Mouse (Mus musculus) brain, embryonic 14.5 days (tissue): ENCODE measurements around the gene Zbtb34. TPM values are rescaled to one million over a fixed set of nuclear protein-coding genes. Genes with fewer than 3 reads are reported as not detected.

ENCODE experiments used
- DNase-seq: peaks from one replicate; pipeline ENCODE4 v3.0.0-alpha.2; 2011; ENCODE audit warnings: low read depth
- CTCF ChIP-seq: fragments of 200-500 bp; IDR thresholded peaks from 2 replicates; pipeline ENCODE4 v1.5.1; 2012; ENCODE audit warnings: inconsistent platforms, mild to moderate bottlenecking, moderate library complexity, borderline replicate concordance; ENCODE audit not compliant: insufficient read depth, insufficient read length; ENCODE audit errors: extremely low read depth
- POLR2A ChIP-seq: fragments of 200-500 bp; IDR thresholded peaks from 2 replicates; pipeline ENCODE4 v1.6.1; 2012; ENCODE audit warnings: mild to moderate bottlenecking, inconsistent platforms, borderline replicate concordance; ENCODE audit not compliant: poor library complexity, insufficient read depth, insufficient read length, severe bottlenecking; ENCODE audit errors: extremely low read depth
- polyA plus RNA-seq: library from polyadenylated mRNA; depleted of rRNA; stranded (reverse); fragments of >200 nt; gene quantifications from 2 replicates; pipeline ENCODE4 v1.2.3, GENCODE M21; 2012

Zbtb34 gene
- polyA plus RNA-seq, 1 experiment, result 30.8 TPM

DNA sequence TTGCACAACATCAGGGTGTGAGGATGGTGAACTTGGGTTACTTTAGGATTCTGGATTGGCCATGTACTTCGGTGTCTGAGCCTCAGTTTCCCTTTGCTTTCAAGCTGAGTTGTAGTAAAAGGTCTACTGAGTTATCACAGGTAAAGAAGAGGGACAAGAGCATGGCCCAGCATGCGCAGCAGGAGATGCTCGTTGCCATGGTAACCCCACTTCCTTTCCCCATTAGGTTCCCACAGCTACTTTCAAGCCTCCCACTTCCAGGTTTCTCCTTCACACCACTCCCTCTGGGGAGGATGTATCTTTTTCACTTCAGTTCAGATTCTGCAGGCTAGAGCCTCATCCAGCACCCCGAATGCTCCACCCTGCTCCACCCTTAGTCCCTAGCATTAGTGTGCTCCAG, 9.8 kb upstream of the Zbtb34 start:
- TF ChIP-seq CTCF, result no peak
- no peak for TF ChIP-seq POLR2A
- peak; percentile 76 for DNase-seq

- TF ChIP-seq POLR2A (no peak), CTCF (no peak)
- no peak for DNase-seq
Observed at GRCm38 (mm10) chr2:33439980-33440670, 9.0 kb upstream of the Zbtb34 start.

DNA sequence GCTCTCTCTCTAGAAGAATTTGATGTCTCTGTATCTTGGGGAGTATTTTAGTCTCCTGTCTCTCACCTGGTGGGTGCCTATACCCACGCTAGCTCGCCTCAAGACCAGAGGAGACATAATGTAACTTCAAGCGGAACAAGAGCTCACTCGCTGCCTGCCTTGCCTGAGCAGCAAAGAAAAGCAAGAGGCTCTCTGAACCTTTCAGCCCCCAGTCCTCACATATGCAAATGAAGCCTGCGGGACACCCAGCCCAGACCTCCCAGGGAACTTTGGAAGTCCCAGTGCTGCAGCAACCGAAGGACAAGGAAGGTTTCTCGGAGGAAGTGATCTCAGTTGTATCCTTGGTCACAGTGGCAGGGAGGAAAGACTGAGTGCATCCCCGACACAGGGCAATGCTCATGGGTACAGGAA, 8.4 kb upstream of the Zbtb34 start:
- peak; percentile 41 for DNase-seq
- TF ChIP-seq CTCF (no peak), POLR2A (no peak)

DNA sequence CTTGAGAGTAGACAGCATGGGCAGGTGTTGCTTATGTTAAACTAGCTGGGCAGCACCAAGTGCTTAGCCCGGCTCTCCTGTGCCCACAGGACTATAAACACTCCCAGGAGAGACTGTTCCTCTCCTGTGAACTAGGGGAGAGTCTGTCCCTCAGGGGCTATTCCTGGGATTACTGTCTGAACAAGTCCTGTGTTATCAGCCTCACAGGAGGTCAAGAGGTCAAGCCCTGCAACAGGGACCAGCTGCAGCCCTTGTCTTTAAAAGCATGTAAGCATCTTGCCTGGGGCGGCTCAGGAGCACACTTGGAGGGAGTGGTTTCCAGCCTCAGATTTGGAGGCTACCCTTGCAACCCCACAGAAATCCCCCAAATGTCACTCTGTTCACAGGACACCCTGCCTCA, 7.3 kb upstream of the Zbtb34 start:
- DNase-seq, result no peak
- TF ChIP-seq CTCF, result no peak
- TF ChIP-seq POLR2A, result no peak

GRCm38 (mm10) chr2:33437184-33437583, 6.1 kb upstream of the Zbtb34 start:
- TF ChIP-seq POLR2A, result no peak
- no peak for TF ChIP-seq CTCF
- no peak for DNase-seq

GRCm38 (mm10) chr2:33436035-33436580, 5.0 kb upstream of the Zbtb34 start:
- peak; percentile 62 for DNase-seq
- no peak for TF ChIP-seq CTCF
- no peak for TF ChIP-seq POLR2A

GRCm38 (mm10) chr2:33435036-33435650, 4.0 kb upstream of the Zbtb34 start:
- DNase-seq, result peak; percentile 47
- no peak for TF ChIP-seq POLR2A

- DNase-seq, result peak; percentile 75
- peak; percentile 60; the same call in 1 of the 2 replicates for TF ChIP-seq CTCF
- no peak for TF ChIP-seq POLR2A
Observed at GRCm38 (mm10) chr2:33432877-33433276, 1.8 kb upstream of the Zbtb34 start.

DNA sequence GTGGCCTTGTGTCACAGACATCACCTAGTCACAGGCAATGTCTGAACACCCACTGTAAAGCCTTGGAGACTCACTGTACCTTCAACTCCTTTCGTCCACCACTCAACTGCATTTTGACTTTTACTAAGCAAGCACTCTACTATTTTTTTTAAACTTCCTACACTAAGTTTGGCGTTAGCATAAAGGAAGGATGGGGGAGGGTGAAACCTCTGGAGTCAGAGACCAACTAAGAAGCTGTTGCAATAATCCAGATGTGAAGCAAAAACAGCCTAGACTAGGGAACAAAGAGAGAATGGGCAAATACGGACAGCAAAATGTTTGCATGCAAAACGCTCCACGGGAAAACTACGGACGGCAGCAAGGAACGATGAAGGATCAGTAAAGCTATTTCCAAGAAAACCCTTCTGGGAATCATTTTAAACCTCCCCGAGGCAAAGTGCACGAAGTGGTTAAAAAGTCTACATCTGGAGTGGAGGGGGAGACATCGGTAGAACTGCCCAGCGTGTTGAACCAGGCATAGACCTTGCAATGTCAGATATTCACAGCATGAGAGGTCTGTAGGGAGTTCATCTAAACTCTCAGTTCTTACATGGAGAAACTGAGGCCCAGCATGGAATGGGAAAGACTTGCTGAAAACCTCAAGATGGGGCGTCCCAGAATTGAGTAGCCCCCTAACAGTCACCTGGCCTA, 898 bp downstream of the Zbtb34 start:
- TF ChIP-seq POLR2A (no peak), CTCF (no peak)
- no peak for DNase-seq

- no peak for DNase-seq
- TF ChIP-seq POLR2A (no peak), CTCF (no peak)
Observed at GRCm38 (mm10) chr2:33429339-33429738, 1.8 kb downstream of the Zbtb34 start.

- DNase-seq, result no peak
- no peak for TF ChIP-seq CTCF
- TF ChIP-seq POLR2A, result no peak
Observed at GRCm38 (mm10) chr2:33426640-33427398, 4.3 kb downstream of the Zbtb34 start.
